Mouse (Mus musculus): ENCODE data around the gene Dxo.

GRCm38 (mm10) chr17:34884704-34885103 lies 47.9 kb downstream of the Dxo start:
- TF ChIP-seq TCF3 (IDR thresholded peaks at IDR 0.05; ENCODE audit: insufficient read length, low read depth) (no peak), MAX (IDR thresholded peaks at IDR 0.05; ENCODE audit: low read depth) (no peak), POLR2A (IDR thresholded peaks at IDR 0.05; ENCODE audit: insufficient read length, low read depth) (no peak)
